Mouse (Mus musculus) cerebral cortex, adult 2 months (tissue): ENCODE results near the gene Nkiras2.

Experiments
- WGBS: fragments of 180-500 bp; shearing (Covaris S2); methylation state at CpG from one replicate; pipeline ENCODE4 v1.1.7; 2018; 5-methylcytosine and 5-hydroxymethylcytosine counted together

Gene Nkiras2

GRCm38 (mm10) chr11:100628862-100629352 lies 9.9 kb downstream of the Nkiras2 start:
- WGBS: 35% methylated on average over 13 of the region's 13 CpGs

GRCm38 (mm10) chr11:100634530-100634929 lies 15.5 kb downstream of the Nkiras2 start:
- 85% methylated on average over 7 of the region's 7 CpGs for WGBS

DNA sequence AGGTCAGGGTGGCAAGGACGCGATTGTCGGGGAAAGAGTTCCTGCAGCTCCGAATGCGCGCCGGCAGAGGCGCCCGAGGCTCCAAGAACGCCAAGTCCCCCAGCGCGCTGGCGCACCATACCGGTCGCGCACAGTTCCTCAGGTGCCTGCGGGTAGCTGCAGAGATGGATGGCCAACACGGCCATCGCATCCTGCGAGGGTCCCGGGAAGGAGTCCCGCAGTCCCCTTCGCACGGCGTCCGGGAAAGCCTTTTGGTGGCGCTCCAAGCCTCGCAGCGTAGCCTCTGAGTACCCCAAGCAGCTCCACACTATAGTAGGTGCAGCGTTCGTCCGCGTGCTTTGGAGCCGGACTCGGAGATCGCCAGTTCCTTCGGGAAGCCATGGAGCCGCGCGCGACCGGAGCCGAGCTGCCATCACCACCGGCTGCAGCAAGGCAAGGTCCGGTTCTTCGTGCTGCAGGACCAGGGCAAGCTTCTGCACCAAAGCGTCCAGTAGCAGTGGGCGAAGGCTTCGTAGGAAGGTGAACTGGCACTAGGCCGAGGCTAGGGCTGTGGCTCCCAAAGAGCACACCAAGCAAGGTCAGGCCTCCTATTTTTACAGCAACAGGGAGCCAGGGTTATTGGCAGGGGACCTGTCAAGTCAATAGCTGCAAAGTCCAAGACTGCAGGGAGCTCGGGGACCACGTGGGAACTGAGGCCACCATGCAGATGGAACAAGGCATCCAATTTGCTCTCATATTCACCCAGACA lies 21.3 kb downstream of the Nkiras2 start:
- 6% methylated on average over 52 of the region's 52 CpGs for WGBS

GRCm38 (mm10) chr11:100643612-100644575 lies 24.9 kb downstream of the Nkiras2 start:
- WGBS: 64% methylated on average over 15 of the region's 15 CpGs

- 19% methylated on average over 1 of the region's 1 CpGs for WGBS
These were observed 27.2 kb downstream of the Nkiras2 start for GRCm38 (mm10) chr11:100646265-100646664.

GRCm38 (mm10) chr11:100648405-100648804 lies 29.4 kb downstream of the Nkiras2 start:
- WGBS: 88% methylated on average over 8 of the region's 8 CpGs

GRCm38 (mm10) chr11:100651205-100651604 lies 32.2 kb downstream of the Nkiras2 start:
- 20% methylated on average over 8 of the region's 8 CpGs for WGBS

GRCm38 (mm10) chr11:100651748-100652147 lies 32.7 kb downstream of the Nkiras2 start:
- 40% methylated on average over 3 of the region's 3 CpGs for WGBS

GRCm38 (mm10) chr11:100655589-100655988 lies 36.5 kb downstream of the Nkiras2 start:
- WGBS: 58% methylated on average over 3 of the region's 3 CpGs

GRCm38 (mm10) chr11:100656458-100656857 lies 37.4 kb downstream of the Nkiras2 start:
- WGBS: 14% methylated on average over 6 of the region's 6 CpGs

- 81% methylated on average over 10 of the region's 10 CpGs for WGBS
These were observed 40.8 kb downstream of the Nkiras2 start for GRCm38 (mm10) chr11:100659806-100660205.

- WGBS: 86% methylated on average over 1 of the region's 1 CpGs
These were observed 52.0 kb downstream of the Nkiras2 start for GRCm38 (mm10) chr11:100671049-100671448.

- 71% methylated on average over 2 of the region's 2 CpGs for WGBS
These were observed 52.9 kb downstream of the Nkiras2 start for GRCm38 (mm10) chr11:100671956-100672355.

GRCm38 (mm10) chr11:100673169-100673568 lies 54.1 kb downstream of the Nkiras2 start:
- WGBS: 19% methylated on average over 23 of the region's 23 CpGs
